Mouse (Mus musculus) spleen, postnatal 36 days (tissue): ENCODE measurements around the gene Hsd3b2.
"Not testable (repeated sequence)": the region's sequence is repeated elsewhere in the genome, so short reads cannot be mapped to it uniquely, and the experiment has no call there.

Source experiments
- DNase-seq, 2 experiments: peaks; one replicate each; pipeline ENCODE4 v3.0.0; 2022; ENCODE audit warnings: low spot score in 2 of 2, mixed read lengths in 1 of 2

The Hsd3b2 gene

GRCm38 (mm10) chr3:98724376-98724775 is at the start of gene Hsd3b2:
Gene Hsd3b2 (minus strand): TSS chr3:98724543.
- DNase-seq = no peak

GRCm38 (mm10) chr3:98764155-98764554 is 39.8 kb upstream of the Hsd3b2 start:
- no peak for DNase-seq

- no peak for DNase-seq
Observed at GRCm38 (mm10) chr3:98756836-98757235, 32.5 kb upstream of the Hsd3b2 start.

DNA sequence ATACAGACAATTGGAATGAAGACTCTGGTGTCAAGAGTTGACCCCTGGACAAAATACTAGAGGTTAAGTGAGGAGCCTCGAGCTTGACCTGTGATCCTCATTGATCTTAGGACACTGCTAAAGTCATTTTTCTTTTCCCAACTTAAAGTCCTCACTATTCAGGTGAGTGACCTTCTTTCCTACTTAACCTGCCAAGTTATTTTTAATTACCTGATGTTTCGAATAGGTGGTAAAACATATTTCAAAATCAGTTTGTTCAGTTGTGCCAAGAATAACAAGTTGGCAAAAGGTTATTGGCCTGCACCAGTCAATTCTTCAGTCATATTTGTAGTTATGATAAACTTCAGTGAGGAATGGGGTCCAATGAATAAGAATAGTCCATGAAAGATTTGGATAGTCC is 27.8 kb upstream of the Hsd3b2 start:
- DNase-seq = no peak

GRCm38 (mm10) chr3:98741043-98741442 is 16.7 kb upstream of the Hsd3b2 start:
- not testable (repeated sequence) for DNase-seq

GRCm38 (mm10) chr3:98734340-98734739 is 10.0 kb upstream of the Hsd3b2 start:
- no peak for DNase-seq

DNA sequence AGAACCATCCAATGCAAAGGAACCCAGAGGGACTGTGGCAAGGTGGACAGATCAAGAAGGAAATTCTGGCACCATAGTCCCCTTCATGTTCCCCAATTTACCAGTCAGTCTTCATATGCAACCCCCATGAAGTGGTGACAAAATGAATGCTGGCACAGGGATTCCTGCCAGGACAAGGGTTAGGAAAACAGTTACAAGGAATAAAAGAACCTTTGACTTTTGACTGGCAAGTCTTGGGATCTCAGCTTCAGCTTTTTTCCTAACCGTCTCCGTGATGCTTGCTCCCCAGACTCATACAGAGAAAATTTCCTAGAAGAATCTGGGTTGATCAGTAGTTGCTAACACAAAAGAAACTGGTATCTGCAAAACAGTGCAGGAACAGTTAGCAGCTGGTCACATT is 9.4 kb upstream of the Hsd3b2 start:
- DNase-seq = no peak

- DNase-seq = no peak
Observed at GRCm38 (mm10) chr3:98726281-98726680, 1.9 kb upstream of the Hsd3b2 start.

GRCm38 (mm10) chr3:98720740-98721139 is 3.6 kb downstream of the Hsd3b2 start:
- no peak for DNase-seq

- DNase-seq = no peak
Observed at GRCm38 (mm10) chr3:98682401-98682800, 41.9 kb downstream of the Hsd3b2 start.

- no peak for DNase-seq
Observed at GRCm38 (mm10) chr3:98680786-98681185, 43.6 kb downstream of the Hsd3b2 start.
